Mouse (Mus musculus) Patski (cell line): ENCODE data around the gene Svop. TPM values are rescaled to one million over a fixed set of nuclear protein-coding genes. Genes with fewer than 3 reads are reported as not detected.

Experiments
- ATAC-seq: fragments of 100-300 bp; one replicate; pipeline ENCODE4 v1.8.0; 2021
- CTCF ChIA-PET: fragments of 350-600 bp; sonication (Branson Sonifier 250); formaldehyde crosslinking; loops from one replicate; lab custom pipeline; 2022; ENCODE audit warnings: inconsistent platforms; lab: Charles Lee
- POLR2A ChIA-PET: fragments of 350-600 bp; sonication (Branson Sonifier 250); formaldehyde crosslinking; loops from one replicate; lab custom pipeline; 2022; ENCODE audit warnings: antibody characterized with exemption, inconsistent platforms; lab: Charles Lee
- DNase-seq: peaks from one replicate; pipeline ENCODE4 v3.0.0-alpha.2; 2011; ENCODE audit warnings: low read depth, low spot score
- H3K27me3 ChIP-seq: fragments of 371-371 bp; one replicate; pipeline ENCODE4 v1.5.1; 2021
- CTCF ChIP-seq: fragments of 100-300 bp; IDR thresholded peaks from one replicate; pipeline ENCODE4 v1.5.1; 2021
- in situ Hi-C: fragments of 300-500 bp; cut with MboI; formaldehyde crosslinking; loops from 3 replicates; pipeline ENCODE4 v1.11.1; 2018; ENCODE audit warnings: low pct_unique_long_range_greater_than_20kb, mixed read lengths
- polyA plus RNA-seq: library from polyadenylated mRNA; unstranded; gene quantifications from one replicate; pipeline ENCODE4 v1.2.3, GENCODE M21; 2021

The Svop gene
- polyA plus RNA-seq, 1 experiment from 2014 or later, result 0.06 TPM

- CTCF ChIA-PET, result interaction anchor here (1.0 kb wide), 1 partner anchor 57 kb away, joined by 6 read pairs; no protein-coding TSS in a partner anchor
- no peak for DNase-seq
- in situ Hi-C loops, result loop anchor here (25.0 kb wide), 1 partner anchor 1522 kb away; the partner anchor contains the start of gene Pxn
Observed at GRCm38 (mm10) chr5:113990593-113990992, 100.8 kb downstream of the Svop start.

GRCm38 (mm10) chr5:113989437-113990024 lies 101.8 kb downstream of the Svop start:
- POLR2A ChIA-PET, result interaction anchor here (0.5 kb wide), 1 partner anchor 54 kb away, joined by 3 read pairs; no protein-coding TSS in a partner anchor
- in situ Hi-C loops, result loop anchor here (25.0 kb wide), 1 partner anchor 1523 kb away; the partner anchor contains the start of gene Pxn

More at GRCm38 (mm10) chr5:113990593-113990992, 100.8 kb downstream of the Svop start:
- no peak for TF ChIP-seq CTCF
- POLR2A ChIA-PET, result interaction anchor here (1.9 kb wide), 1 partner anchor 15 kb away, joined by 9 read pairs; no protein-coding TSS in a partner anchor
- no peaks in the 10 kb centered on the region for H3K27me3 ChIP-seq
- no peak for ATAC-seq

GRCm38 (mm10) chr5:113986182-113986961 lies 105.0 kb downstream of the Svop start:
- in situ Hi-C loops, result loop anchor here (25.0 kb wide), 1 partner anchor 1526 kb away; the partner anchor contains the start of gene Pxn
- TF ChIP-seq CTCF, result no peak
- DNase-seq (no peak), ATAC-seq (no peak)
- no peaks in the 10 kb centered on the region for H3K27me3 ChIP-seq
- ChIA-PET POLR2A (interaction anchor here (0.7 kb wide), 1 partner anchor 9 kb away, joined by 5 read pairs; no protein-coding TSS in a partner anchor), CTCF (interaction anchor here (1.1 to 1.6 kb wide), 4 partner anchors 13 to 65 kb away, joined by 3 to 6 read pairs (median 5); no protein-coding TSS in a partner anchor)

More at GRCm38 (mm10) chr5:113989437-113990024, 101.8 kb downstream of the Svop start:
- no peak for TF ChIP-seq CTCF
- ATAC-seq (no peak), DNase-seq (no peak)
- CTCF ChIA-PET, result interaction anchor here (0.9 kb wide), 1 partner anchor 58 kb away, joined by 4 read pairs; no protein-coding TSS in a partner anchor
- no peaks in the 10 kb centered on the region for H3K27me3 ChIP-seq

GRCm38 (mm10) chr5:113985737-113986136 lies 105.6 kb downstream of the Svop start:
- ChIA-PET POLR2A (no interaction called here), CTCF (interaction anchor here (0.9 to 1.6 kb wide), 5 partner anchors 10 to 66 kb away, joined by 3 to 6 read pairs (median 3); no protein-coding TSS in a partner anchor)
- ATAC-seq (no peak), DNase-seq (no peak)
- H3K27me3 ChIP-seq, result no peaks in the 10 kb centered on the region
- in situ Hi-C loops, result loop anchor here (25.0 kb wide), 1 partner anchor 1527 kb away; the partner anchor contains the start of gene Pxn
- TF ChIP-seq CTCF, result no peak

GRCm38 (mm10) chr5:113984025-113984740 lies 107.2 kb downstream of the Svop start:
- H3K27me3 ChIP-seq, result no peaks in the 10 kb centered on the region
- in situ Hi-C loops, result loop anchor here (25.0 kb wide), 1 partner anchor 1528 kb away; the partner anchor contains the start of gene Pxn
- ATAC-seq, result no peak

GRCm38 (mm10) chr5:113983541-113983940 lies 107.8 kb downstream of the Svop start:
- ChIA-PET POLR2A (interaction anchor here (1.0 kb wide), 1 partner anchor 13 kb away, joined by 3 read pairs; no protein-coding TSS in a partner anchor), CTCF (no interaction called here)
- TF ChIP-seq CTCF, result no peak
- no peak for ATAC-seq
- in situ Hi-C loops, result loop anchor here (25.0 kb wide), 1 partner anchor 1529 kb away; the partner anchor contains the start of gene Pxn
- no peak for DNase-seq
- no peaks in the 10 kb centered on the region for H3K27me3 ChIP-seq

More at GRCm38 (mm10) chr5:113984025-113984740, 107.2 kb downstream of the Svop start:
- no peak for TF ChIP-seq CTCF
- ChIA-PET CTCF (interaction anchor here (1.2 to 1.6 kb wide), 2 partner anchors 18 to 30 kb away, joined by 3 to 5 read pairs; no protein-coding TSS in a partner anchor), POLR2A (interaction anchor here (1.0 kb wide), 1 partner anchor 14 kb away, joined by 3 read pairs; no protein-coding TSS in a partner anchor)
- no peak for DNase-seq

GRCm38 (mm10) chr5:113981843-113982242 lies 109.5 kb downstream of the Svop start:
- DNase-seq, result no peak
- ATAC-seq, result no peak
- ChIA-PET POLR2A (no interaction called here), CTCF (interaction anchor here (1.3 to 1.6 kb wide), 2 partner anchors 11 to 16 kb away, joined by 3 to 4 read pairs; no protein-coding TSS in a partner anchor)
- no peak for TF ChIP-seq CTCF
- in situ Hi-C loops, result loop anchor here (25.0 kb wide), 1 partner anchor 1530 kb away; the partner anchor contains the start of gene Pxn
- H3K27me3 ChIP-seq, result no peaks in the 10 kb centered on the region

GRCm38 (mm10) chr5:113981171-113981570 lies 110.2 kb downstream of the Svop start:
- no peak for TF ChIP-seq CTCF
- ATAC-seq, result no peak
- ChIA-PET POLR2A (no interaction called here), CTCF (interaction anchor here (1.3 to 1.6 kb wide), 2 partner anchors 12 to 15 kb away, joined by 3 to 4 read pairs; no protein-coding TSS in a partner anchor)
- in situ Hi-C loops, result loop anchor here (25.0 kb wide), 1 partner anchor 1531 kb away; the partner anchor contains the start of gene Pxn
- DNase-seq, result no peak
- no peaks in the 10 kb centered on the region for H3K27me3 ChIP-seq

GRCm38 (mm10) chr5:113980511-113980910 lies 110.9 kb downstream of the Svop start:
- in situ Hi-C loops, result loop anchor here (25.0 kb wide), 1 partner anchor 1532 kb away; the partner anchor contains the start of gene Pxn
- CTCF ChIA-PET, result interaction anchor here (1.1 to 1.6 kb wide), 3 partner anchors 12 to 26 kb away, joined by 3 to 4 read pairs (median 3); no protein-coding TSS in a partner anchor
- H3K27me3 ChIP-seq, result no peaks in the 10 kb centered on the region
- DNase-seq (no peak), ATAC-seq (no peak)
- POLR2A ChIA-PET, result no interaction called here
- TF ChIP-seq CTCF, result no peak
